Mouse (Mus musculus) kidney, postnatal 0 days (tissue): ENCODE measurements around the gene Dlgap4. TPM values are rescaled to one million over a fixed set of nuclear protein-coding genes. Genes with fewer than 3 reads are reported as not detected.

ENCODE experiments used
- ATAC-seq: fragments of 200-750 bp; cut with Nextera tagmentation; replicated peaks from 2 replicates; pipeline ENCODE4 v1.8.0; 2017; ENCODE audit warnings: low read depth, moderate number of reproducible peaks, moderate TSS enrichment, moderate library complexity; ENCODE audit not compliant: low FRiP score
- DNase-seq: peaks from one replicate; pipeline ENCODE4 v3.0.0-alpha.2; 2016; ENCODE audit warnings: low spot score
- H3K27ac ChIP-seq: fragments of 300-500 bp; sonication (generic); 2 replicates; pipeline ENCODE4 v1.5.1; 2014; ENCODE audit warnings: mild to moderate bottlenecking
- H3K27me3 ChIP-seq: fragments of 300-500 bp; sonication (generic); 2 replicates; pipeline ENCODE4 v1.6.1; 2014; ENCODE audit warnings: low read length, mixed read lengths; ENCODE audit not compliant: insufficient read depth
- H3K36me3 ChIP-seq: fragments of 300-500 bp; sonication (generic); 2 replicates; pipeline ENCODE4 v1.6.1; 2014; ENCODE audit warnings: low read length, mixed read lengths; ENCODE audit not compliant: insufficient read depth
- H3K4me1 ChIP-seq: fragments of 300-500 bp; sonication (generic); replicated peaks from 2 replicates; pipeline ENCODE4 v1.6.1; 2014; ENCODE audit warnings: antibody characterized with exemption, low read length, mixed read lengths; ENCODE audit not compliant: insufficient read depth
- H3K4me2 ChIP-seq: fragments of 300-500 bp; sonication (generic); 2 replicates; pipeline ENCODE4 v1.6.1; 2014; ENCODE audit warnings: mild to moderate bottlenecking, low read length, moderate library complexity, mixed read lengths
- H3K4me3 ChIP-seq: fragments of 300-500 bp; sonication (generic); replicated peaks from 2 replicates; pipeline ENCODE4 v1.5.1; 2014; ENCODE audit warnings: low read depth, low read length
- H3K9ac ChIP-seq: fragments of 300-500 bp; sonication (generic); 2 replicates; pipeline ENCODE4 v1.6.1; 2014; ENCODE audit warnings: low read depth, low read length
- H3K9me3 ChIP-seq: fragments of 300-500 bp; sonication (generic); replicated peaks from 2 replicates; pipeline ENCODE4 v1.6.1; 2016; ENCODE audit warnings: low read length, inconsistent platforms, mixed read lengths
- CTCF ChIP-seq: IDR thresholded peaks from 2 replicates; pipeline ENCODE4 v1.5.1; 2016; ENCODE audit warnings: antibody characterized with exemption, low read depth, mild to moderate bottlenecking, moderate library complexity
- WGBS: fragments of 180-500 bp; shearing (Covaris S2); extraction: QIAGEN DNeasy Blood & Tissue Kit; methylation state at CpG from one replicate; pipeline ENCODE4 v1.1.7; 2014; 5-methylcytosine and 5-hydroxymethylcytosine counted together
- polyA plus RNA-seq: library from polyadenylated mRNA; unstranded; fragments of >200 nt; fragmentation: Nextera tagmentation; extraction: Ambion mirVana; gene quantifications from 2 replicates; pipeline ENCODE4 v1.2.1, GENCODE M21; 2015

The Dlgap4 gene
- polyA plus RNA-seq, 1 experiment from 2014 or later, result 61.1 TPM

- Histone ChIP-seq H3K36me3 (no peaks in the 10 kb centered on the region), H3K27ac (no peak overlapping the region), H3K9me3 (no peaks in the 10 kb centered on the region), H3K27me3 (no peaks in the 10 kb centered on the region), H3K4me3 (peak overlapping the region; percentile 18), H3K4me1 (peaks cover 19% of the 10 kb centered on the region), H3K9ac (no peak overlapping the region), H3K4me2 (peak overlapping the region; percentile 48)
- no peak for ATAC-seq
- TF ChIP-seq CTCF, result no peak
- DNase-seq, result no peak
- WGBS, result 78% methylated on average over 2 of the region's 2 CpGs
Observed at GRCm38 (mm10) chr2:156776907-156777306, 163.4 kb downstream of the Dlgap4 start.

- Histone ChIP-seq H3K27me3 (no peaks in the 10 kb centered on the region), H3K9ac (0 out of 2 replicates have a peak overlapping the region, but pooled peaks have one; percentile 27), H3K27ac (no peak overlapping the region), H3K4me1 (peaks cover 19% of the 10 kb centered on the region), H3K36me3 (no peaks in the 10 kb centered on the region), H3K4me3 (peak overlapping the region; percentile 18), H3K4me2 (peak overlapping the region; percentile 48), H3K9me3 (no peaks in the 10 kb centered on the region)
- WGBS, result 53% methylated on average over 7 of the region's 7 CpGs
- DNase-seq, result peak; percentile 57
- no peak for ATAC-seq
- peak; percentile 38; the same call in 1 of the 2 replicates for TF ChIP-seq CTCF
Observed at GRCm38 (mm10) chr2:156777326-156778004, 164.0 kb downstream of the Dlgap4 start.

GRCm38 (mm10) chr2:156778571-156778970 lies 165.1 kb downstream of the Dlgap4 start:
- TF ChIP-seq CTCF, result no peak
- no peak for ATAC-seq

GRCm38 (mm10) chr2:156779036-156779435 lies 165.5 kb downstream of the Dlgap4 start:
- no peak overlapping the region for H3K4me3 ChIP-seq
- ATAC-seq (no peak), DNase-seq (no peak)
- no peak for TF ChIP-seq CTCF
- no peak overlapping the region for H3K9ac ChIP-seq
- H3K9me3 ChIP-seq, result no peaks in the 10 kb centered on the region
- no peaks in the 10 kb centered on the region for H3K27me3 ChIP-seq
- H3K27ac ChIP-seq, result no peak overlapping the region
- WGBS, result 79% methylated on average over 5 of the region's 5 CpGs
- peaks cover 18% of the 10 kb centered on the region for H3K4me1 ChIP-seq
- no peaks in the 10 kb centered on the region for H3K36me3 ChIP-seq
- no peak overlapping the region for H3K4me2 ChIP-seq

More at GRCm38 (mm10) chr2:156778571-156778970, 165.1 kb downstream of the Dlgap4 start:
- 76% methylated on average over 8 of the region's 8 CpGs for WGBS
- H3K27me3 ChIP-seq, result no peaks in the 10 kb centered on the region
- H3K4me3 ChIP-seq, result no peak overlapping the region
- H3K27ac ChIP-seq, result no peak overlapping the region
- H3K9ac ChIP-seq, result no peak overlapping the region
- H3K9me3 ChIP-seq, result no peaks in the 10 kb centered on the region
- DNase-seq, result no peak
- peak overlapping the region; percentile 26 for H3K4me2 ChIP-seq
- peaks cover 19% of the 10 kb centered on the region for H3K4me1 ChIP-seq
- H3K36me3 ChIP-seq, result no peaks in the 10 kb centered on the region

GRCm38 (mm10) chr2:156779488-156779887 lies 166.0 kb downstream of the Dlgap4 start:
- WGBS, result 58% methylated on average over 2 of the region's 2 CpGs
- Histone ChIP-seq H3K4me1 (peaks cover 14% of the 10 kb centered on the region), H3K27ac (no peak overlapping the region), H3K36me3 (no peaks in the 10 kb centered on the region), H3K27me3 (no peaks in the 10 kb centered on the region), H3K4me3 (no peak overlapping the region), H3K4me2 (no peak overlapping the region), H3K9me3 (no peaks in the 10 kb centered on the region), H3K9ac (no peak overlapping the region)
- no peak for DNase-seq
- TF ChIP-seq CTCF, result no peak
- ATAC-seq, result no peak

GRCm38 (mm10) chr2:156780129-156780528 lies 166.6 kb downstream of the Dlgap4 start:
- TF ChIP-seq CTCF, result no peak
- Histone ChIP-seq H3K9ac (no peak overlapping the region), H3K27ac (no peak overlapping the region), H3K9me3 (no peaks in the 10 kb centered on the region), H3K27me3 (no peaks in the 10 kb centered on the region), H3K4me3 (no peak overlapping the region), H3K36me3 (no peaks in the 10 kb centered on the region), H3K4me1 (peaks cover 7% of the 10 kb centered on the region; the same call in 1 of the 2 replicates), H3K4me2 (no peak overlapping the region; the same call in 1 of the 2 replicates)
- DNase-seq, result no peak
- WGBS, result 77% methylated on average over 9 of the region's 9 CpGs
- ATAC-seq, result no peak
